Mouse (Mus musculus): ENCODE measurements around the gene Rars2. TPM values are rescaled to one million over a fixed set of nuclear protein-coding genes. Genes with fewer than 3 reads are reported as not detected.
A peak's percentile ranks its signal among the peaks of the same experiment; 100 is the strongest.

Gene Rars2
- polyA plus RNA-seq, 1 experiment: 61.7 TPM

DNA sequence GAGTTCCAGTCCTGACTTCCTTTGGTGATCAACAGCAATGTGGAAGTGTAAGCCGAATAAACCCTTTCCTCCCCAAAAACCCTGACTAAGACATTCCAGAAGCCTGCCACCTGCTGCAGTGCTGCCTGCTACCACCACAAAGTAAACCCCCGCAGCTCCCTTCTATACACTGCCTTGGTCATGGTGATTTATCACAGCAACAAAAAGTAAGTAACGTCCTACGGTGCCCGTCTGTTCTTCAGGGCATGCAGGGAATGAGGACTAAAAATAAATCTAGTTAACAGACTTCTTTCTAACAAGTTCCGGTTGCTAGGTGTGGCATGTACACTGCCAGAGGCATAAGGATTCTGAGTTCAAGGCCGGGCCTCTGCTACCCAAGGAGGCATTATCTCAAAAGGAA lies 32.8 kb upstream of the Rars2 start:
- Histone ChIP-seq H3K27ac (ENCODE audit: insufficient read depth, low read length) (peak overlapping the region; percentile 85), H3K4me3 (ENCODE audit: low read depth, low read length) (no peak overlapping the region), H3K9ac (ENCODE audit: low read depth, poor library complexity, severe bottlenecking) (no peak overlapping the region), H3K36me3 (ENCODE audit: control insufficient read depth, insufficient read depth, low read length, poor library complexity, severe bottlenecking) (peaks cover 53% of the 10 kb centered on the region), H3K9me3 (replicated peaks; ENCODE audit: control insufficient read depth, insufficient read depth, low read length, poor library complexity, severe bottlenecking) (no peaks in the 10 kb centered on the region), H3K4me1 (ENCODE audit: control insufficient read depth, insufficient read depth, low read length) (no peaks in the 10 kb centered on the region), H3K27me3 (ENCODE audit: control insufficient read depth, insufficient read depth, low read length, poor library complexity, severe bottlenecking) (no peaks in the 10 kb centered on the region)
- TF ChIP-seq EP300 (IDR thresholded peaks at IDR 0.05; ENCODE audit: insufficient read depth, low read depth, low read length) (no peak), CTCF (IDR thresholded peaks at IDR 0.05; ENCODE audit: low read depth, low read length) (no peak), POLR2A (IDR thresholded peaks at IDR 0.05; ENCODE audit: insufficient read depth, low read length) (no peak)

DNA sequence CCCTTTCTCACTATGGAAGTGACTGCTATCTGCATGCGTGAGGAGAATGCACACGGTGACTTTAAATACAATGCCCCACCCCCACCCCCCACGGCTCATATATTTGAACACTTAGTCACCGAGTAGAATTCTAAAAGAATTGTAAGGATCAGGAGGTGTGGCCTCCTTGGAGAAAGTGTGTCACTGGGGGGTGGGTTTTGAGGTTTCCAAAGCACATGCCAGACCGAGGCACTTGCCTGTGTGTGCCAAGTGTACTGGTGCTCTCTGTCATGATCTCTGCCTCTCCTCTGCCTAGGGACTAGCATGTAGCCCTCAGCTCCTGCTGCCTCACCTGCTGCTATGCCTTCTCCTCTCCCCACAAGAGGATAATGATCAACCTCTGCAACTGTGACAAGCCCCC lies 32.3 kb upstream of the Rars2 start:
- TF ChIP-seq POLR2A (IDR thresholded peaks at IDR 0.05; ENCODE audit: insufficient read depth, low read length): no peak
- TF ChIP-seq CTCF (IDR thresholded peaks at IDR 0.05; ENCODE audit: low read depth, low read length): no peak
- TF ChIP-seq EP300 (IDR thresholded peaks at IDR 0.05; ENCODE audit: insufficient read depth, low read depth, low read length): no peak
- no peak overlapping the region for H3K4me3 ChIP-seq (ENCODE audit: low read depth, low read length)

DNA sequence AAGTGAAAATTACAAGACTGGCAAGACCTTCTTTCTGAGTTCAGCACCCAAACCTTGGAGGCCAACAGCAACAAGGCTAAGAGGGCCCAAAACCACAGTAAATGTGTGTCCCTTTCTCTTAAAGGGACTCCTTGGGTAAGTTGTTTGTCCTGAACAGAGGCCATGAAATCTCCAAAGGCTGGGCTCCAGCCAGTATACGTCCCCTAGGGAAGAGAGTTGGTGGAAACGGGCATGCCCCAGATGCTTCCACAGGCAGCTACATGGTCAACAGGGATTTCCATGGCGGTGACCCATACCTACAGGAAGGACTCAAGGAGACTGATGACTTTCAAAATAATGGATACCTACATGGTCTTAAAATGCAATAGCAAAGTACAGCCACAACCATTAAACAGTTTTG lies 31.3 kb upstream of the Rars2 start:
- peaks cover 44% of the 10 kb centered on the region for H3K36me3 ChIP-seq (ENCODE audit: control insufficient read depth, insufficient read depth, low read length, poor library complexity, severe bottlenecking)
- H3K9me3 ChIP-seq (replicated peaks; ENCODE audit: control insufficient read depth, insufficient read depth, low read length, poor library complexity, severe bottlenecking): no peaks in the 10 kb centered on the region
- no peak overlapping the region for H3K27ac ChIP-seq (ENCODE audit: insufficient read depth, low read length)
- no peak overlapping the region for H3K9ac ChIP-seq (ENCODE audit: low read depth, poor library complexity, severe bottlenecking)
- H3K4me3 ChIP-seq (ENCODE audit: low read depth, low read length): no peak overlapping the region
- no peaks in the 10 kb centered on the region for H3K27me3 ChIP-seq (ENCODE audit: control insufficient read depth, insufficient read depth, low read length, poor library complexity, severe bottlenecking)
- no peak for TF ChIP-seq POLR2A (IDR thresholded peaks at IDR 0.05; ENCODE audit: insufficient read depth, low read length)
- TF ChIP-seq EP300 (IDR thresholded peaks at IDR 0.05; ENCODE audit: insufficient read depth, low read depth, low read length): no peak
- no peak for TF ChIP-seq CTCF (IDR thresholded peaks at IDR 0.05; ENCODE audit: low read depth, low read length)
- no peaks in the 10 kb centered on the region for H3K4me1 ChIP-seq (ENCODE audit: control insufficient read depth, insufficient read depth, low read length)

More for the DNA sequence above, 32.3 kb upstream of the Rars2 start:
- no peak overlapping the region for H3K9ac ChIP-seq (ENCODE audit: low read depth, poor library complexity, severe bottlenecking)
- no peaks in the 10 kb centered on the region for H3K4me1 ChIP-seq (ENCODE audit: control insufficient read depth, insufficient read depth, low read length)
- H3K36me3 ChIP-seq (ENCODE audit: control insufficient read depth, insufficient read depth, low read length, poor library complexity, severe bottlenecking): peaks cover 50% of the 10 kb centered on the region
- no peaks in the 10 kb centered on the region for H3K27me3 ChIP-seq (ENCODE audit: control insufficient read depth, insufficient read depth, low read length, poor library complexity, severe bottlenecking)
- no peaks in the 10 kb centered on the region for H3K9me3 ChIP-seq (replicated peaks; ENCODE audit: control insufficient read depth, insufficient read depth, low read length, poor library complexity, severe bottlenecking)
- peak overlapping the region; percentile 85; the same call in 1 of the 2 replicates for H3K27ac ChIP-seq (ENCODE audit: insufficient read depth, low read length)

DNA sequence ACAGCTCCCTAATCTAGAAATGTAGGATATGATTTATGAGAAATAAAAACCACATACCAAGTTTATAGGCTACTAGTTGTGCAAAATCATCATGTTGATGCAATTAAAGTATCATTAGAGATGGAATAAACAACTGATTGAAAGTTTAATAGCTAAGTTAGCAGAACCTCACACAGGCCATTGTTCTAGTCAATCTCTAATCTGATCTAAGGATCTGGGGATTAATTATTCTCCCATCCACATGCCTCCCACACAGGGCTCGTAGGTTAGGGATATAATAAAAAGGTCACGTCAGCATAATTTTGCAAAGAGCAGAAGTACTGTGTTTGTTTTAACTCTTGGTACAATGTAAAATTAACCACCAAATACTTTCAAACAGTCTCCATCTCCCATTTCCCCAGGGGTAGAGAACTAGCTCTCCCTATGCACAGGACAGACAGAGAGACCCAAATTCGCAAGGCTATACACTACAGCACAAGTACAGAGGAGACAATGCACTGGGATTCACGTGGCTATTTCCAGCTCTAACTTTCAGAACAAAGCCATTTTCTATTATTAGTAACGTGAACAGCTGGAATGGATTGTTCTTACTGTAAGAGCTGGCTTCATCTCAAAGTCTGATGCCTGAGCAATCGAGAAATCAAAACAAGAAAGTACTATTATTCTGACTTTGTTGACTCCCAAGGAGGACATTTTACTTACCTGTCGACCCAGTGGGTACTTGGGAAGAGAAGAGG lies 29.7 kb upstream of the Rars2 start:
- Histone ChIP-seq H3K27me3 (ENCODE audit: control insufficient read depth, insufficient read depth, low read length, poor library complexity, severe bottlenecking) (no peaks in the 10 kb centered on the region), H3K4me3 (ENCODE audit: low read depth, low read length) (no peak overlapping the region), H3K9ac (ENCODE audit: low read depth, poor library complexity, severe bottlenecking) (no peak overlapping the region), H3K9me3 (replicated peaks; ENCODE audit: control insufficient read depth, insufficient read depth, low read length, poor library complexity, severe bottlenecking) (no peaks in the 10 kb centered on the region), H3K36me3 (ENCODE audit: control insufficient read depth, insufficient read depth, low read length, poor library complexity, severe bottlenecking) (peaks cover 31% of the 10 kb centered on the region), H3K27ac (ENCODE audit: insufficient read depth, low read length) (no peak overlapping the region), H3K4me1 (ENCODE audit: control insufficient read depth, insufficient read depth, low read length) (no peaks in the 10 kb centered on the region)
- TF ChIP-seq CTCF (IDR thresholded peaks at IDR 0.05; ENCODE audit: low read depth, low read length): no peak
- no peak for TF ChIP-seq EP300 (IDR thresholded peaks at IDR 0.05; ENCODE audit: insufficient read depth, low read depth, low read length)
- TF ChIP-seq POLR2A (IDR thresholded peaks at IDR 0.05; ENCODE audit: insufficient read depth, low read length): no peak

DNA sequence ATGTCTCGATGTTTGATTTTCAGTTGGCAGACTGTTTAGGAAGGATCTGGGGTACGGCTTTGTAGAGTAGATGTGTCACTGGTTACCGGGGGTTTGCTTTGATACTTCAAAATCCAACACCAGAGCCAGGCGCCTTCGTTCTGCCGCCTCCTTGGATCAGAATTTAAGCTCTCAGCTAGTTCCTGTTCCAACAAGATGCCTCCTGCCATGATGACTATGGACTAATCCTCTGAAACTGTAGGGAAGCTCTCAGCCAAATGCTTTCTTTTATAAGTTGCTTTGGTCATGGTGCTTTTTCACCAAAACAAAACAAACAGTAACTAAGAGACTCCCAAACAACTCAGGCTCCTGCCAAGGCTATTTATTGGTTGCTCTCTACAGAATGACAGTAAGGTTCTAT lies 11.6 kb upstream of the Rars2 start:
- H3K9me3 ChIP-seq (replicated peaks; ENCODE audit: control insufficient read depth, insufficient read depth, low read length, poor library complexity, severe bottlenecking): 0 out of 2 replicates have a peak, but pooled peaks cover 3% of the 10 kb centered on the region
- H3K27ac ChIP-seq (ENCODE audit: insufficient read depth, low read length): no peak overlapping the region
- no peaks in the 10 kb centered on the region for H3K27me3 ChIP-seq (ENCODE audit: control insufficient read depth, insufficient read depth, low read length, poor library complexity, severe bottlenecking)
- peaks cover 40% of the 10 kb centered on the region for H3K36me3 ChIP-seq (ENCODE audit: control insufficient read depth, insufficient read depth, low read length, poor library complexity, severe bottlenecking)
- no peaks in the 10 kb centered on the region for H3K4me1 ChIP-seq (ENCODE audit: control insufficient read depth, insufficient read depth, low read length)
- no peak overlapping the region for H3K9ac ChIP-seq (ENCODE audit: low read depth, poor library complexity, severe bottlenecking)
- H3K4me3 ChIP-seq (ENCODE audit: low read depth, low read length): no peak overlapping the region
- TF ChIP-seq POLR2A (IDR thresholded peaks at IDR 0.05; ENCODE audit: insufficient read depth, low read length) (no peak), EP300 (IDR thresholded peaks at IDR 0.05; ENCODE audit: insufficient read depth, low read depth, low read length) (no peak), CTCF (IDR thresholded peaks at IDR 0.05; ENCODE audit: low read depth, low read length) (no peak)

DNA sequence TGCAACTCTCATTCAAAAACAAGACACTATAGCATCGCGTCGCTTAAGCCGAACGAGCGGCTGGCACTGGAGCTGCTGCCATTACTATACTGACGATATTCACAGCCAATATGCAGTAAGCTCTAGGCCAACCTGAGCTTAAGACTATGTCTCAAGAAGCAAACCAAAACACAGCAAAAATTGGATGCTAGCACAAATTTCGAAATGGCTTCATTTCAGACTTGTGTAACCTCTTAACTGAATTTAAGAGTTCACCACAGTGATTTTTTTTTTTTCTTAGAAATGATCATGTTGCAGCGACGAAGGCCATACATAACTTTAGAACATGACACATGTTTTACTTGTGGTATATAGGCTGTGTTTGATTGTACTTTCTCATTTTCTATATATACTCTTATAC lies 8.1 kb upstream of the Rars2 start:
- no peak for TF ChIP-seq EP300 (IDR thresholded peaks at IDR 0.05; ENCODE audit: insufficient read depth, low read depth, low read length)
- TF ChIP-seq POLR2A (IDR thresholded peaks at IDR 0.05; ENCODE audit: insufficient read depth, low read length): no peak
- no peak for TF ChIP-seq CTCF (IDR thresholded peaks at IDR 0.05; ENCODE audit: low read depth, low read length)
- H3K9ac ChIP-seq (ENCODE audit: low read depth, poor library complexity, severe bottlenecking): no peak overlapping the region
- H3K27ac ChIP-seq (ENCODE audit: insufficient read depth, low read length): no peak overlapping the region
- H3K27me3 ChIP-seq (ENCODE audit: control insufficient read depth, insufficient read depth, low read length, poor library complexity, severe bottlenecking): no peaks in the 10 kb centered on the region
- H3K4me1 ChIP-seq (ENCODE audit: control insufficient read depth, insufficient read depth, low read length): no peaks in the 10 kb centered on the region
- peaks cover 31% of the 10 kb centered on the region for H3K36me3 ChIP-seq (ENCODE audit: control insufficient read depth, insufficient read depth, low read length, poor library complexity, severe bottlenecking)
- H3K4me3 ChIP-seq (ENCODE audit: low read depth, low read length): no peak overlapping the region
- no peaks in the 10 kb centered on the region for H3K9me3 ChIP-seq (replicated peaks; ENCODE audit: control insufficient read depth, insufficient read depth, low read length, poor library complexity, severe bottlenecking)
